Mouse (Mus musculus) thymus, adult 2 months (tissue): ENCODE measurements around the gene Kti12. TPM values are rescaled to one million over a fixed set of nuclear protein-coding genes. Genes with fewer than 3 reads are reported as not detected.

Experiments used
- DNase-seq: peaks from one replicate; pipeline ENCODE4 v3.0.0; 2021
- H3K27ac ChIP-seq: fragments of 200-500 bp; 2 replicates; pipeline ENCODE4 v1.5.1; 2012; ENCODE audit warnings: low read length, control low read depth; ENCODE audit not compliant: control insufficient read depth, insufficient read depth
- H3K27me3 ChIP-seq: fragments of 200-500 bp; 2 replicates; pipeline ENCODE4 v1.6.1; 2012; ENCODE audit warnings: mild to moderate bottlenecking, low read length, moderate library complexity, mixed read lengths; ENCODE audit not compliant: control insufficient read depth, insufficient read depth
- H3K36me3 ChIP-seq: fragments of 200-500 bp; 2 replicates; pipeline ENCODE4 v1.6.1; 2012; ENCODE audit warnings: mild to moderate bottlenecking, low read length, moderate library complexity; ENCODE audit not compliant: control insufficient read depth, insufficient read depth
- H3K4me1 ChIP-seq: fragments of 200-500 bp; replicated peaks from 2 replicates; pipeline ENCODE4 v1.6.1; 2012; ENCODE audit warnings: low read length; ENCODE audit not compliant: control insufficient read depth, insufficient read depth
- H3K4me3 ChIP-seq: fragments of 200-500 bp; 2 replicates; pipeline ENCODE4 v1.5.1; 2012; ENCODE audit warnings: mild to moderate bottlenecking, low read length, control low read depth, moderate library complexity; ENCODE audit not compliant: control insufficient read depth, insufficient read depth
- CTCF ChIP-seq: fragments of 200-500 bp; IDR thresholded peaks from 2 replicates; pipeline ENCODE4 v1.5.1; 2012; ENCODE audit warnings: mild to moderate bottlenecking, control low read depth, low read length, moderate library complexity, borderline replicate concordance; ENCODE audit not compliant: control insufficient read depth, poor library complexity, insufficient read depth; ENCODE audit errors: extremely low read depth
- POLR2A ChIP-seq: fragments of 200-500 bp; IDR thresholded peaks from 2 replicates; pipeline ENCODE4 v1.6.1; 2012; ENCODE audit warnings: mild to moderate bottlenecking, low read length, control low read depth, moderate library complexity; ENCODE audit not compliant: control insufficient read depth, poor library complexity, insufficient read depth; ENCODE audit errors: extremely low read depth
- WGBS: fragments of 180-500 bp; shearing (Covaris S2); methylation state at CpG from one replicate; pipeline ENCODE4 v1.1.7; 2018; 5-methylcytosine and 5-hydroxymethylcytosine counted together
- polyA plus RNA-seq: library from polyadenylated mRNA; depleted of rRNA; stranded (reverse); fragments of >200 nt; gene quantifications from 2 replicates; pipeline ENCODE4 v1.2.3, GENCODE M21; 2012

The Kti12 gene
- polyA plus RNA-seq, 1 experiment = 72.6 TPM

DNA sequence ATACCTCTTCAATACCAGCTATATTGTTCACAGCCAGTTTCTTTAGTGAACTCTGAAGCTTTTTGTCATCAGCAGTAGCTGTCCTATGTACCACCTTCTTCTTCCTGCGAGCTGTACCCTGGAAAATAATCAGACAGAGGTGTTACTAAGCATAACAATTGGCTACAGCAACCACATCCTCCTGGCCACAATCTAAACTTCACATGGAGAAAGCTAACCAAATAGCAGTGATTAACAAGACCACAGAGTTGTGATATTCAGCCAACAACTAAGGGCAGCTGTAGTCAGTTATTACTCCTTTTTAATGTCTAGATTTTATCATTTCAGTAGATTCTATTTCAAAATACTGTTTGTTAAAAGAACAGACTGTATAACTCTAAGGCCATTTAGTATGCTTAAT is 21.5 kb upstream of the Kti12 start:
- 75% methylated on average over 1 of the region's 1 CpGs for WGBS
- Histone ChIP-seq H3K27ac (no peak overlapping the region), H3K27me3 (no peaks in the 10 kb centered on the region), H3K4me1 (no peaks in the 10 kb centered on the region), H3K4me3 (no peak overlapping the region), H3K36me3 (peaks cover 52% of the 10 kb centered on the region)
- no peak for DNase-seq
- TF ChIP-seq CTCF = no peak
- no peak for TF ChIP-seq POLR2A

DNA sequence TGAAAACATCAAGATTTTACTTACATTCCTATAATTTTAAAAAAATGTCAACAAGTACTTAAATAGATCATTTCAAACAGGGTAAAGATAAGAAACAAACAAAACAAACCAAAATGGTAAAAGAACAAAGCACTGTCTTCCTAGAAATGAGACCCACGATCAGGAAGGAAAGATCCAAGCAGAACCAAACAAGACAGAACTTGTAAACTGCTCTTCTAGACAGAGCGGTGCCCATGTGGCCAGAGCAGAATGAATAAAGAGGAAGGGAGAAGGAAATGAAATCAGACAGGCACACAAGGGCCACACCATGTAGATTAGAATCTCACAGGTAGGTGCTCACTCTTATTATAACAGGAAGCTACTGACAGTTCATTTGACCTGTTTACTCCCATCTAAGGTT is 20.9 kb upstream of the Kti12 start:
- no peak for DNase-seq
- peaks cover 48% of the 10 kb centered on the region for H3K36me3 ChIP-seq
- no peak for TF ChIP-seq CTCF
- TF ChIP-seq POLR2A = no peak
- WGBS = 82% methylated on average over 2 of the region's 2 CpGs
- H3K27me3 ChIP-seq = no peaks in the 10 kb centered on the region
- H3K27ac ChIP-seq = no peak overlapping the region
- H3K4me3 ChIP-seq = no peak overlapping the region
- H3K4me1 ChIP-seq = no peaks in the 10 kb centered on the region

DNA sequence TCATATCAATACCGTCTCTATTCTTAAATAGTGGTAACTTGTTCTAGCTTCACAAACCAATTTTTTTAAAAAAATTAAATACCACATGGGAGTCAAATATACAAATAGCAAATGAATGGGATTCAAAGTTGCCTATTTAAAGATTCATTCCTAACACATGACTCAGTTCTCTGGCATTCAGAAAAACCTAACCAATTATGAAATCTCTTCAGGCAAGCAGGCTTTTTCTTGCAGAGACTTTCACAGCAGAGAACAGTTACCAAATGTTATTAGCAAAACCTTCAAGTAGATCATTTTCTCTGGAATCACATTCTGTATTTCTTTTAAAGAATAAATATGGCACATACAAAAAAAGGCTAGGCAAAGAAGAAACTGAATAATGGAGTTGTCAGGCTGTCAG is 16.9 kb upstream of the Kti12 start:
- no peak overlapping the region for H3K4me3 ChIP-seq
- no peak overlapping the region for H3K27ac ChIP-seq
- peaks cover 6% of the 10 kb centered on the region for H3K4me1 ChIP-seq
- DNase-seq = no peak
- 94% methylated on average over 1 of the region's 1 CpGs for WGBS
- TF ChIP-seq CTCF (no peak), POLR2A (no peak)
- H3K27me3 ChIP-seq = no peaks in the 10 kb centered on the region
- peaks cover 13% of the 10 kb centered on the region for H3K36me3 ChIP-seq

DNA sequence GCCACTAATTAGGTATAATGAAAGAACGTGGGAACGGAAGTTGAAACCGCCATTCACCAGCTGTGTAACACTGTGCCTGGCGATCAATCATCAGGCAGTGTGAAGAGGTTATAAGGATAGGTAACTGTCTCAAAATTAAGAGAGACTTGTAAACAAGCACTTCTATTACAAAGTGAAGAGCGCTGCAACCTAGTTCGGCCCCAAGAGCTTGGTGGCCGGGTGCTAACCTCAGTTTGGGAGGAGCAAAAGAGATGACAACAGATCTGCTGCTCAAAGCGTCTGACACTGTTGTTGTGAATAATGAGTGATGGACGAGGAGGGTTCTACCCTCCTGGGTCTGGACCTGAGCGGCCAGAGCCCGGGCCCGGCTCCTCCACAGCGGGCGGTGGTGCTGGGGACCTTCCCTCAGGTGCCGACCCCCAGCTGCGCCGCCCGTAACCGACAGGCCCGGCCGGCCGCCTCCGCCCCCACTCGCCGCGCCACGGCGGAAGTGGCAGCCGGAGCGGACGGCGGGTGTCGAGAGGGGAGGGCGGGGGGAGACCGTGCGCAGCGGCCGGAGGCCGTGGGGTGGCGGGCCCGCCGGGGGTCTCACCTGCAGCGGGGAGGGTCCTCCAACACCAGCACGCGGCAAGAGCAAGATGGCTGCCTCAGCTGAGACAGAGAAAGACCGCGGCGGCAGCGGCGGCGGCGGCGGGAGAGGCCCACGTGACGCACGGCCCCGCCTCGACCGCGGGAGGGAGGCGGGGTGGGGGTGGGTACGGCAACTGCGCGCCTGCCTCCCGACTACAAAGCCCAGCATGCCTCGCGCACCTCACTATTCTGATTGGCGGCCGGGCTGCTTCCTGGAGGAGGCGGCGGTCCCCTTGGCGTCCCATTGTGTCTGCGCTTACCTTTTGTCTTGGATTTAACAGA is 14.4 kb upstream of the Kti12 start, which contains the start of gene Btf3l4:
TSS of gene Btf3l4 (minus strand) at position 699 of the 912 bp plus-strand sequence.
- TF ChIP-seq CTCF (peak; percentile 39; the same call in 1 of the 2 replicates), POLR2A (peak; percentile 49; the same call in 1 of the 2 replicates)
- peak; percentile 88 for DNase-seq
- Histone ChIP-seq H3K4me1 (peaks cover 7% of the 10 kb centered on the region), H3K36me3 (peaks cover 3% of the 10 kb centered on the region; the same call in 1 of the 2 replicates), H3K27ac (peak within 1 kb of the TSS; percentile 91), H3K27me3 (no peaks in the 10 kb centered on the region), H3K4me3 (peak within 1 kb of the TSS; percentile 99)
- WGBS = under 1% methylated on average over 72 of the region's 73 CpGs

DNA sequence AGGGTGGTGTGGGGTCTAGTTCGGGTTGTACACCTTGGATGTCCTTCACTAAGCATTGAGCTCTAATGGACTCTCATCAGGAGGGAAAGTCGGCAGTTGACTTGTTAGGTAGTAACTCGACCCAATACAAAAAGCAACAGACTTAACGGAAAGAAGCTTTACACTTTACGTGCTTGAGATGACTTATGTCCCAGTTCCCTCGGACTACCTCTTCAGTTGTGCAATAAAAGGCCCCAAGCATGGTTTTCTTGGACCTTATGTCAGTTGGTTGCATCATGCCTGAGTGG is 13.8 kb upstream of the Kti12 start:
- under 1% methylated on average over 6 of the region's 6 CpGs for WGBS
- peak overlapping the region; percentile 99 for H3K4me3 ChIP-seq
- TF ChIP-seq CTCF = no peak
- TF ChIP-seq POLR2A = no peak; the same call in 1 of the 2 replicates
- H3K36me3 ChIP-seq = peaks cover 3% of the 10 kb centered on the region; the same call in 1 of the 2 replicates
- no peaks in the 10 kb centered on the region for H3K27me3 ChIP-seq
- peaks cover 7% of the 10 kb centered on the region for H3K4me1 ChIP-seq
- H3K27ac ChIP-seq = peak overlapping the region; percentile 90
- no peak for DNase-seq

DNA sequence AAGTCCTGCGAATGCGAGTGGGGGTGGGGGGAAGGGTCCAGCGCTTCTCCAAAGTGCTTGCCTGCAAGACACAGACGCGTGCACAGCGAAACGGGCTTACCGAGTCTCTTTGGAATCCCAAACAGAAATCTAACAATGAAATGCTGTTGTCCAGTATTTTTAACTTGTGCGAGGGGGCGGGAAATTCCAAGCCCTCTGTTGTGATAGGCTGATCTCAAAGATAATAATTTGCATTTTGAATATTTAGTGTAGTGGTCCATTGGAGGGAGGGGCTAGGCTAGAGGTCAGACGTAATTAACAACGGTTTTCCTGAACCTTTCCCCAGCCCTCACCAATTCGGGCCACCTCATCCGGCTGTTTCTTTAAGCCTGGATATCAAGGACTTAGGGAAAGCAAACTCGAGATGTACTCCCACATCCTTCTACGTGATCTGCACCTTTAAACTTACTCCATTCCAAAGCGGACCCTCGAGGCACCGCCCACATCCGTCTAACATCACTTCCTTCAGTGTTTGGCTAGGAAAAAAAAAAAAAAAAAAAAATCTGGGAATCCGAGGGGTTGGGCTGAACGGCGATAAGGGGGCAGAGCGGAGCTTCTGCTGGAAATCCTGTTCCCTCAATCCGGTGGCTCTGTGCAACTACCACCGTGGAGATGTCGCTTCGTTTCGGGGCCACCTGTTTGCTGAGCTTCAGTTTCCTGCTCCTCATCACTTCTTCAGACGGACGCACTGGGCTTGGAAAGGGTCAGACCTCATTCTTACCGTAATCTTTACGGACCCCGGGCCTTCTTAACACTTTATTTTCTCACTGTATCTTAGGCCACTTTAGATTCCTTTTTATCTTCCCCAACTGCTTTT is 13.2 kb upstream of the Kti12 start, which contains the start of gene Txndc12:
TSS of gene Txndc12 (plus strand) at position 487 of the 856 bp plus-strand sequence.
- no peaks in the 10 kb centered on the region; the same call in 1 of the 2 replicates for H3K36me3 ChIP-seq
- peak within 1 kb of the TSS; percentile 99 for H3K4me3 ChIP-seq
- peaks cover 7% of the 10 kb centered on the region for H3K4me1 ChIP-seq
- H3K27me3 ChIP-seq = no peaks in the 10 kb centered on the region
- H3K27ac ChIP-seq = peak within 1 kb of the TSS; percentile 90
- TF ChIP-seq POLR2A (0 out of 2 replicates have a peak, but pooled peaks have one; percentile 8), CTCF (no peak)
- DNase-seq = peak; percentile 80
- under 1% methylated on average over 34 of the region's 34 CpGs for WGBS
